ENCODE assay signal across 8 mouse cellular contexts in the genomic region with DNA sequence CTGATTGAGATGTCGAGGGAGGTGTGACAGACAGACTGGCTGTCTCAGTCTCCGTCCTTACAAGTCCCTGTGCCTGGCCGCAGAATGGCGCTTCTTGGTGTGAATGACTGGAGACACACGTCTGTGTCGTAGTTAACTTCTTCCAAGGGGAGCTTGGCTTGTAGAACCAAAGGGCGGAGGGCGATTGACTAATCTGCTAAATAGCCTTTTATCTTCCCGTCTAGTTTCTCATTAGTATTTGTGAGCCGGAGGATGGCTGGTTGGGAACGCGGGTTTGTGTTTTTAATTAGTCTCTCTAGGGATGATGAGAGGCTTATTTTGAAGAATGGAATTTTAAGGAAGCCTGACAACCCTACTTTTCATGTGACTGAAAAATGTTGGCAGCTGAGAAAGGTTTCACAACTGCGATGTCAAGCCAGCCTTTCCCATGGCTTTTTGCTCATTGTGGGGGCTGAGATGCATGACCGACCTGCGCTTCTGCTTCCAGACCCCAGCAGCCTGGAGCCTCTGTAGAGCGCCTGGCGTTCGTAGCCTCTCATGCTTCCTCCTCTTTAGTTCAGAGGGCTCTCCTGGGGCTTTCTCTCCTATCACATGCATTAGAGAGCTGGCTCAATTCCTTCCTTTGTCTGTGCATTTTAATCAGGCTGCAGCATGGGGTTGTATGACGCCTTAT.
DNase-seq lines count a peak whose midpoint lies in the region; ATAC-seq and TF ChIP-seq lines count a peak whose summit lies in the region.
"Had no signal": no experiment of that assay in that cellular context is flagged by ENCODE, and none has a peak within 500 bp of the region (broad histone marks: within the 10 kb centered on the region; RNA-seq: fewer than 3 reads in every experiment).

No protein-coding gene starts in this region.

- no peaks in the 10 kb centered on the region for H3K27me3 ChIP-seq in embryonic facial prominence, embryonic 12.5 days
- no peaks in the 10 kb centered on the region for H3K27me3 ChIP-seq in heart, embryonic 15.5 days
- H3K27me3 ChIP-seq: stomach, embryonic 15.5 days had no signal

- WGBS in embryonic facial prominence, embryonic 12.5 days = 18% methylated on average over 19 of the region's 19 CpGs
- 27% methylated on average over 19 of the region's 19 CpGs for WGBS in heart, embryonic 15.5 days

- no peak overlapping the region for H3K9ac ChIP-seq in embryonic facial prominence, embryonic 12.5 days
- H3K9ac ChIP-seq in heart, embryonic 15.5 days = no peak overlapping the region
- H3K9ac ChIP-seq: stomach, embryonic 15.5 days had no signal

- H3K4me3 ChIP-seq in embryonic facial prominence, embryonic 12.5 days = no peak overlapping the region
- H3K4me3 ChIP-seq in heart, embryonic 15.5 days = no peak overlapping the region; the same call in 1 of the 2 replicates
- H3K4me3 ChIP-seq: stomach, embryonic 15.5 days had no signal

- H3K4me2 ChIP-seq in embryonic facial prominence, embryonic 12.5 days (replicated peaks) = peak overlapping the region; percentile 9
- peak overlapping the region; percentile 46 for H3K4me2 ChIP-seq in heart, embryonic 15.5 days
- H3K4me2 ChIP-seq: stomach, embryonic 15.5 days had no signal

- ATAC-seq in embryonic facial prominence, embryonic 12.5 days (ENCODE audit: insufficient number of reproducible peaks, insufficient read depth, low FRiP score, low TSS enrichment) = peak; percentile 62; the same call in 1 of the 2 replicates
- peak; percentile 72 for ATAC-seq in heart, embryonic 15.5 days (replicated peaks; ENCODE audit: insufficient number of reproducible peaks, insufficient read depth, low FRiP score, low read depth)

- no peak overlapping the region for H3K27ac ChIP-seq in embryonic facial prominence, embryonic 12.5 days
- H3K27ac ChIP-seq in heart, embryonic 15.5 days = peak overlapping the region; percentile 38
- H3K27ac ChIP-seq: stomach, embryonic 15.5 days had no signal

- peak; percentile 95 for DNase-seq in brain, embryonic 14.5 days (ENCODE audit: low read depth)
- peak; percentile 31 for DNase-seq in lung, postnatal 36 days
- no peak for DNase-seq in liver
- DNase-seq in spleen, postnatal 4 days (ENCODE audit: low spot score in 2 of 2) = no peak
- no peak for DNase-seq in kidney, postnatal 14 days

- TF ChIP-seq POLR2A in brain, embryonic 14.5 days (IDR thresholded peaks at IDR 0.05; ENCODE audit: borderline replicate concordance, extremely low read depth, insufficient read depth, insufficient read length, poor library complexity, severe bottlenecking) = no peak

- peaks cover 27% of the 10 kb centered on the region for H3K4me1 ChIP-seq in embryonic facial prominence, embryonic 12.5 days
- peaks cover 9% of the 10 kb centered on the region for H3K4me1 ChIP-seq in heart, embryonic 15.5 days (replicated peaks)

- H3K9me3 ChIP-seq in embryonic facial prominence, embryonic 12.5 days = no peaks in the 10 kb centered on the region
- H3K9me3 ChIP-seq in heart, embryonic 15.5 days (replicated peaks) = no peaks in the 10 kb centered on the region
- H3K9me3 ChIP-seq: stomach, embryonic 15.5 days had no signal

- no peak for TF ChIP-seq CTCF in brain, embryonic 14.5 days (IDR thresholded peaks at IDR 0.05; ENCODE audit: borderline replicate concordance, extremely low read depth, insufficient read depth, insufficient read length)

- H3K36me3 ChIP-seq in embryonic facial prominence, embryonic 12.5 days = no peaks in the 10 kb centered on the region
- no peaks in the 10 kb centered on the region for H3K36me3 ChIP-seq in heart, embryonic 15.5 days
- H3K36me3 ChIP-seq: stomach, embryonic 15.5 days had no signal

Comparison
In these comparisons a context has a peak if more than half of its experiments do, and no peak if none do; other contexts are left out.
1. DNase-seq: peak in brain, embryonic 14.5 days (single experiment) and lung, postnatal 36 days (single experiment); none in liver (single experiment), spleen, postnatal 4 days (0 of 2) and kidney, postnatal 14 days (single experiment).